Mouse (Mus musculus): ENCODE measurements at regions not wholly inside any gene's neighbourhood (a gene's known extent, or its start where the extent isn't known, plus 50 kb on each side); places are given as distances from the start of the nearest gene placed in this dataset.

- no peak for DNase-seq (ENCODE audit: low spot score)
- WGBS = 95% methylated on average over 5 of the region's 5 CpGs
- H3K4me3 ChIP-seq (ENCODE audit: low read depth, low read length) = no peak overlapping the region
- ATAC-seq = no peak
- no peak overlapping the region for H3K4me2 ChIP-seq (ENCODE audit: low read length)
- no peaks in the 10 kb centered on the region for H3K9me3 ChIP-seq (replicated peaks; ENCODE audit: control insufficient read depth, low read length)
- no peak overlapping the region for H3K27ac ChIP-seq (ENCODE audit: low read depth, low read length)
- no peaks in the 10 kb centered on the region for H3K4me1 ChIP-seq (ENCODE audit: control insufficient read depth, insufficient read depth, low read length)
- H3K36me3 ChIP-seq (ENCODE audit: control insufficient read depth, insufficient read depth, low read length) = no peaks in the 10 kb centered on the region
- H3K27me3 ChIP-seq (replicated peaks; ENCODE audit: control insufficient read depth, insufficient read depth, low read length) = no peaks in the 10 kb centered on the region
- no peak overlapping the region for H3K9ac ChIP-seq (ENCODE audit: low read length)
Measured at GRCm38 (mm10) chr11:24396911-24397310, 319.1 kb downstream of the Bcl11a start.

GRCm38 (mm10) chr11:24397710-24398109 is 319.9 kb downstream of the Bcl11a start:
- Histone ChIP-seq H3K9ac (ENCODE audit: low read length) (no peak overlapping the region), H3K9me3 (replicated peaks; ENCODE audit: control insufficient read depth, low read length) (no peaks in the 10 kb centered on the region), H3K4me1 (ENCODE audit: control insufficient read depth, insufficient read depth, low read length) (no peaks in the 10 kb centered on the region), H3K36me3 (ENCODE audit: control insufficient read depth, insufficient read depth, low read length) (no peaks in the 10 kb centered on the region), H3K27ac (ENCODE audit: low read depth, low read length) (no peak overlapping the region), H3K27me3 (replicated peaks; ENCODE audit: control insufficient read depth, insufficient read depth, low read length) (no peaks in the 10 kb centered on the region), H3K4me3 (ENCODE audit: low read depth, low read length) (no peak overlapping the region), H3K4me2 (ENCODE audit: low read length) (no peak overlapping the region)
- DNase-seq (ENCODE audit: low spot score) (no peak), ATAC-seq (no peak)
- WGBS = 23% methylated on average over 1 of the region's 1 CpGs

GRCm38 (mm10) chr11:24401151-24401550 is 323.3 kb downstream of the Bcl11a start:
- DNase-seq (ENCODE audit: low spot score) = no peak
- Histone ChIP-seq H3K4me2 (ENCODE audit: low read length) (no peak overlapping the region), H3K27ac (ENCODE audit: low read depth, low read length) (no peak overlapping the region), H3K9ac (ENCODE audit: low read length) (no peak overlapping the region), H3K4me1 (ENCODE audit: control insufficient read depth, insufficient read depth, low read length) (no peaks in the 10 kb centered on the region), H3K27me3 (replicated peaks; ENCODE audit: control insufficient read depth, insufficient read depth, low read length) (no peaks in the 10 kb centered on the region), H3K36me3 (ENCODE audit: control insufficient read depth, insufficient read depth, low read length) (no peaks in the 10 kb centered on the region), H3K9me3 (replicated peaks; ENCODE audit: control insufficient read depth, low read length) (no peaks in the 10 kb centered on the region), H3K4me3 (ENCODE audit: low read depth, low read length) (no peak overlapping the region)
- ATAC-seq = no peak
- WGBS = 92% methylated on average over 3 of the region's 3 CpGs

GRCm38 (mm10) chr11:24402127-24402526 is 324.3 kb downstream of the Bcl11a start:
- no peak overlapping the region for H3K27ac ChIP-seq (ENCODE audit: low read depth, low read length)
- H3K4me3 ChIP-seq (ENCODE audit: low read depth, low read length) = no peak overlapping the region
- no peak overlapping the region for H3K9ac ChIP-seq (ENCODE audit: low read length)
- H3K36me3 ChIP-seq (ENCODE audit: control insufficient read depth, insufficient read depth, low read length) = no peaks in the 10 kb centered on the region
- no peaks in the 10 kb centered on the region for H3K27me3 ChIP-seq (replicated peaks; ENCODE audit: control insufficient read depth, insufficient read depth, low read length)
- WGBS = 74% methylated on average over 3 of the region's 3 CpGs
- no peak overlapping the region for H3K4me2 ChIP-seq (ENCODE audit: low read length)
- no peaks in the 10 kb centered on the region for H3K4me1 ChIP-seq (ENCODE audit: control insufficient read depth, insufficient read depth, low read length)
- H3K9me3 ChIP-seq (replicated peaks; ENCODE audit: control insufficient read depth, low read length) = no peaks in the 10 kb centered on the region
- DNase-seq (ENCODE audit: low spot score) (no peak), ATAC-seq (no peak)

DNA sequence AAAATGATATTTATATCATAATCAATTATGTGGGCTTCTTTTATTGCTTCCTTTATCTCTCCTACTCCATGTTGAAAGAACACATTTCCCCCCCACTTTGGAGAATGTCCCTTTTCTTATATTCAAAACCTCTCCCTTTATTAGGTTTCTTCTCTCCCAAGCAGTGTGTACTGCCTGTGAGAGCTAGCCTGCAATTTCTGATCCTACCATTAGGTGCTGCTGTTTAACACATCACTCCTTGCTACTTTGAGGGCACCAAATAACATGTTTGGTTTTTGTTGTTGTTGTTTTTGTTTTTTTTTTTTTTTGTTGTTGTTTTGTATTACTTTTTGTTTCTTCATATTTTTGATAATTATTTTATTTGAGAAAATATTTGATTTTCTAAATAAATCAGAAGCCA is 336.9 kb downstream of the Bcl11a start:
- no peak overlapping the region for H3K9ac ChIP-seq (ENCODE audit: low read length)
- H3K4me3 ChIP-seq (ENCODE audit: low read depth, low read length) = no peak overlapping the region
- DNase-seq (ENCODE audit: low spot score) = peak; percentile 63
- no peaks in the 10 kb centered on the region; the same call in 1 of the 2 replicates for H3K9me3 ChIP-seq (replicated peaks; ENCODE audit: control insufficient read depth, low read length)
- H3K4me2 ChIP-seq (ENCODE audit: low read length) = no peak overlapping the region
- no peak overlapping the region for H3K27ac ChIP-seq (ENCODE audit: low read depth, low read length)
- ATAC-seq = peak; percentile 55; the same call in 1 of the 2 replicates
- no peaks in the 10 kb centered on the region for H3K27me3 ChIP-seq (replicated peaks; ENCODE audit: control insufficient read depth, insufficient read depth, low read length)
- no peaks in the 10 kb centered on the region for H3K36me3 ChIP-seq (ENCODE audit: control insufficient read depth, insufficient read depth, low read length)
- no peaks in the 10 kb centered on the region for H3K4me1 ChIP-seq (ENCODE audit: control insufficient read depth, insufficient read depth, low read length)

- no peaks in the 10 kb centered on the region; the same call in 1 of the 2 replicates for H3K9me3 ChIP-seq (replicated peaks; ENCODE audit: control insufficient read depth, low read length)
- H3K4me1 ChIP-seq (ENCODE audit: control insufficient read depth, insufficient read depth, low read length) = no peaks in the 10 kb centered on the region; the same call in 1 of the 2 replicates
- H3K4me3 ChIP-seq (ENCODE audit: low read depth, low read length) = no peak overlapping the region
- no peak overlapping the region for H3K27ac ChIP-seq (ENCODE audit: low read depth, low read length)
- DNase-seq (ENCODE audit: low spot score) (peak; percentile 13), ATAC-seq (no peak)
- no peaks in the 10 kb centered on the region for H3K36me3 ChIP-seq (ENCODE audit: control insufficient read depth, insufficient read depth, low read length)
- H3K9ac ChIP-seq (ENCODE audit: low read length) = no peak overlapping the region
- no peak overlapping the region for H3K4me2 ChIP-seq (ENCODE audit: low read length)
- WGBS = 56% methylated on average over 10 of the region's 10 CpGs
- no peaks in the 10 kb centered on the region for H3K27me3 ChIP-seq (replicated peaks; ENCODE audit: control insufficient read depth, insufficient read depth, low read length)
Measured at GRCm38 (mm10) chr11:24422066-24422775, 344.4 kb downstream of the Bcl11a start.

DNA sequence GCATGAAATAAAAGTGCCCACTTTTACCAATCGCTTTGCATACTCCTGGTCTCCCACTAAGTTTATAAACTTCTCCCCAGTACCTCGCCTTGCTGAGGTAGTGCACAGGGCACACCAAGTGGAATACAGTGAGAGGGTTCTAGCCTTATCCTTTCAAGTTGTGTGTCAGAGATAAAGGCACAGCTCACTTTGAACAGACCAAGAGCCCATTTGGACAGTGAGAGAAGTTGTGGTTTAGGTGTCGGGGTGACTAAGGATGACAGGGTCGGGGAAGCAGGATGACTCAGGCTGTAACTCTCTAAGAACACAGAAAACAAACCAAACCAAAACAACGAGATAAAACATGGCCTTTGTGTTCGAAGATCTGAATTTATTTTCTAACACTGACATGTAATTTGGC is 345.4 kb downstream of the Bcl11a start:
- no peak for DNase-seq (ENCODE audit: low spot score)
- WGBS = 89% methylated on average over 6 of the region's 6 CpGs
- H3K4me2 ChIP-seq (ENCODE audit: low read length) = no peak overlapping the region
- H3K9me3 ChIP-seq (replicated peaks; ENCODE audit: control insufficient read depth, low read length) = no peaks in the 10 kb centered on the region
- no peak overlapping the region for H3K4me3 ChIP-seq (ENCODE audit: low read depth, low read length)
- no peaks in the 10 kb centered on the region for H3K36me3 ChIP-seq (ENCODE audit: control insufficient read depth, insufficient read depth, low read length)
- no peaks in the 10 kb centered on the region for H3K27me3 ChIP-seq (replicated peaks; ENCODE audit: control insufficient read depth, insufficient read depth, low read length)
- H3K4me1 ChIP-seq (ENCODE audit: control insufficient read depth, insufficient read depth, low read length) = peaks cover 2% of the 10 kb centered on the region; the same call in 1 of the 2 replicates
- no peak for ATAC-seq
- H3K27ac ChIP-seq (ENCODE audit: low read depth, low read length) = no peak overlapping the region
- H3K9ac ChIP-seq (ENCODE audit: low read length) = no peak overlapping the region

DNA sequence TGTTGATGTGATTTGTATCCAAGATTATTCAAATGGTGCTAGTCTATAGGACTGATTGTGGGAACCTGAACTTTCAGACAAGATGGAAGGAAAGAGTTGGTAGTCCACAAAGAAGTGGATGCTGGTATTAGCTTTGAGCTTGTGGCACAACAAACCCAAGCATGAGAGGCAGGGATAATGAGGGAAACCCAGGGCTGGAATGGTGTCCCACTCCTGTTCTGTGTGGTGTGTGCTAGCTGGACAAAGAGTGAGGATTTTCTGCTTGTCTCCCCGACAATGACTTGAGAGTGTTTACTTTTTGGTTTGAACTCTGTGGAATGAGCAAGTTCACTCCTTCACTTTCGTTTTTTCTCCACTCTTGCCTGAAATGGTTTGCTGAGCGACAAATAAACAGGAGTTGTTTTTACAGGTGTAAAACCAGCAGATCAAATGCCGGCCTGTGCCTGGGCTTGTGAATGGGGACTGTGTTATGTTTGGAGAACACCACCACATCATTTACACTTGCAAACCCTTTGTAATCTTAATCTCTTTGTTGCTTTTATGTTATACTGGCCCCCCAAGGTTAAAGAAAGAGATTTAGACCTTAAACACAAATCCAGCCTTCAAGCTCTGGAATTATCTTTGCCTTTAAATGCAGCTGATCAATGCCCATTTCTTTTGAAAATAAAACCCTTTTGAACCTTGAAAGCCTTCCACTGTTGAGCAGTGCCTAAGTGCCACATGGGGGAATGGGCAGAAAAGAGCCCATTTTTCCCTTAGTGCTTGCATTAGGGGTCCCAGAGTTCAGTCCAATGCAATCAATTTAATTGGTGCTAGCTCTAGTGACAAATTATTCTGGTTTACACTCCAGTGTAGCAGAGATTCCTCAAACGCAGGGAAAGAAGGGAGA is 349.4 kb downstream of the Bcl11a start:
- H3K27me3 ChIP-seq (replicated peaks; ENCODE audit: control insufficient read depth, insufficient read depth, low read length) = no peaks in the 10 kb centered on the region
- peak; percentile 64 for DNase-seq (ENCODE audit: low spot score)
- peak; percentile 74 for ATAC-seq

GRCm38 (mm10) chr11:24448608-24449007 is 370.8 kb downstream of the Bcl11a start:
- no peak for DNase-seq (ENCODE audit: low spot score)
- no peaks in the 10 kb centered on the region for H3K9me3 ChIP-seq (replicated peaks; ENCODE audit: control insufficient read depth, low read length)
- no peak for ATAC-seq
- H3K4me3 ChIP-seq (ENCODE audit: low read depth, low read length) = no peak overlapping the region
- H3K4me1 ChIP-seq (ENCODE audit: control insufficient read depth, insufficient read depth, low read length) = peaks cover 12% of the 10 kb centered on the region
- H3K9ac ChIP-seq (ENCODE audit: low read length) = no peak overlapping the region
- 98% methylated on average over 1 of the region's 1 CpGs for WGBS
- no peaks in the 10 kb centered on the region for H3K36me3 ChIP-seq (ENCODE audit: control insufficient read depth, insufficient read depth, low read length)
- H3K27ac ChIP-seq (ENCODE audit: low read depth, low read length) = no peak overlapping the region
- H3K27me3 ChIP-seq (replicated peaks; ENCODE audit: control insufficient read depth, insufficient read depth, low read length) = no peaks in the 10 kb centered on the region
- no peak overlapping the region for H3K4me2 ChIP-seq (ENCODE audit: low read length)

More for the DNA sequence above, 349.4 kb downstream of the Bcl11a start:
- Histone ChIP-seq H3K4me3 (ENCODE audit: low read depth, low read length) (no peak overlapping the region), H3K9me3 (replicated peaks; ENCODE audit: control insufficient read depth, low read length) (no peaks in the 10 kb centered on the region; the same call in 1 of the 2 replicates), H3K36me3 (ENCODE audit: control insufficient read depth, insufficient read depth, low read length) (no peaks in the 10 kb centered on the region), H3K9ac (ENCODE audit: low read length) (no peak overlapping the region), H3K4me1 (ENCODE audit: control insufficient read depth, insufficient read depth, low read length) (peaks cover 2% of the 10 kb centered on the region; the same call in 1 of the 2 replicates), H3K4me2 (ENCODE audit: low read length) (no peak overlapping the region), H3K27ac (ENCODE audit: low read depth, low read length) (no peak overlapping the region)
- 2% methylated on average over 5 of the region's 5 CpGs for WGBS
